In genomic region chr1:134411706-134412629, GRCm38 (mm10) we compare ENCODE assay signal across 32 mouse cellular contexts. TPM values are rescaled to one million over a fixed set of nuclear protein-coding genes. Genes with fewer than 3 reads are reported as not detected.
A peak's percentile ranks its signal among the peaks of the same experiment; 100 is the strongest.
DNase-seq lines count a peak whose midpoint lies in the region; ATAC-seq and TF ChIP-seq lines count a peak whose summit lies in the region.
"Had no signal": no experiment of that assay in that cellular context is flagged by ENCODE, and none has a peak within 500 bp of the region (broad histone marks: within the 10 kb centered on the region; RNA-seq: fewer than 3 reads in every experiment).

No protein-coding gene starts in this region.

- H3K27me3 ChIP-seq in lung, postnatal 0 days (replicated peaks; ENCODE audit: insufficient read depth, low read length) = no peaks in the 10 kb centered on the region
- no peaks in the 10 kb centered on the region for H3K27me3 ChIP-seq in embryonic facial prominence, embryonic 14.5 days (replicated peaks; ENCODE audit: control insufficient read depth, insufficient read depth, low read length)
- H3K27me3 ChIP-seq: forebrain, embryonic 12.5 days; heart, embryonic 13.5 days; intestine, embryonic 15.5 days; neural tube, embryonic 12.5 days had no signal

- H3K4me2 ChIP-seq in lung, postnatal 0 days (replicated peaks; ENCODE audit: low read depth, low read length) = no peak overlapping the region
- no peak overlapping the region for H3K4me2 ChIP-seq in embryonic facial prominence, embryonic 14.5 days (ENCODE audit: low read depth, low read length)
- H3K4me2 ChIP-seq: forebrain, embryonic 12.5 days; heart, embryonic 13.5 days; hindbrain, embryonic 14.5 days; intestine, embryonic 15.5 days; lung, embryonic 14.5 days; neural tube, embryonic 12.5 days had no signal

- TF ChIP-seq POLR2A in lung, adult 2 months (IDR thresholded peaks at IDR 0.05; ENCODE audit: borderline replicate concordance, extremely low read depth, low read depth, low read length) = no peak

- WGBS in lung, postnatal 0 days = 90% methylated on average over 9 of the region's 9 CpGs
- 90% methylated on average over 9 of the region's 9 CpGs for WGBS in lung, adult 2 months
- 86% methylated on average over 9 of the region's 9 CpGs for WGBS in embryonic facial prominence, embryonic 14.5 days

- H3K4me1 ChIP-seq in lung, postnatal 0 days (ENCODE audit: insufficient read depth, low read depth, low read length) = peaks cover 7% of the 10 kb centered on the region; the same call in 1 of the 2 replicates
- peaks cover 7% of the 10 kb centered on the region; the same call in 1 of the 2 replicates for H3K4me1 ChIP-seq in lung, adult 2 months (ENCODE audit: control insufficient read depth, insufficient read depth, low read length)
- H3K4me1 ChIP-seq in embryonic facial prominence, embryonic 14.5 days (ENCODE audit: control insufficient read depth, insufficient read depth, low read length) = peaks cover 18% of the 10 kb centered on the region

- no peaks in the 10 kb centered on the region for H3K36me3 ChIP-seq in lung, postnatal 0 days (ENCODE audit: insufficient read depth, low read length)
- H3K36me3 ChIP-seq in embryonic facial prominence, embryonic 14.5 days (ENCODE audit: control insufficient read depth, insufficient read depth, low read length) = peaks cover 43% of the 10 kb centered on the region

- H3K4me3 ChIP-seq in lung, postnatal 0 days (ENCODE audit: low read depth, low read length) = no peak overlapping the region
- no peak overlapping the region for H3K4me3 ChIP-seq in lung, adult 2 months (replicated peaks; ENCODE audit: extremely low read depth, low read depth, low read length)
- no peak overlapping the region for H3K4me3 ChIP-seq in embryonic facial prominence, embryonic 14.5 days (ENCODE audit: low read depth, low read length)
- H3K4me3 ChIP-seq: forebrain, embryonic 12.5 days; heart, embryonic 13.5 days; intestine, embryonic 15.5 days; midbrain, embryonic 10.5 days; neural tube, embryonic 12.5 days had no signal

- no peaks in the 10 kb centered on the region for H3K9me3 ChIP-seq in lung, postnatal 0 days (ENCODE audit: low read length)
- H3K9me3 ChIP-seq in embryonic facial prominence, embryonic 14.5 days (ENCODE audit: control insufficient read depth, low read length) = no peaks in the 10 kb centered on the region
- H3K9me3 ChIP-seq: forebrain, embryonic 12.5 days; heart, embryonic 13.5 days; intestine, embryonic 15.5 days; midbrain, embryonic 10.5 days; neural tube, embryonic 12.5 days had no signal

- no peak overlapping the region for H3K27ac ChIP-seq in lung, postnatal 0 days (ENCODE audit: low read length)
- no peak overlapping the region; the same call in 1 of the 2 replicates for H3K27ac ChIP-seq in embryonic facial prominence, embryonic 14.5 days (replicated peaks; ENCODE audit: low read depth, low read length)
- H3K27ac ChIP-seq: forebrain, embryonic 12.5 days; heart, embryonic 13.5 days; hindbrain, embryonic 14.5 days; intestine, embryonic 15.5 days; macrophage; midbrain, embryonic 10.5 days; neural tube, embryonic 12.5 days had no signal

- H3K9ac ChIP-seq in lung, postnatal 0 days (replicated peaks; ENCODE audit: low read depth) = no peak overlapping the region
- H3K9ac ChIP-seq in embryonic facial prominence, embryonic 14.5 days (ENCODE audit: low read depth, low read length) = no peak overlapping the region
- H3K9ac ChIP-seq: forebrain, embryonic 12.5 days; heart, embryonic 13.5 days; hindbrain, embryonic 14.5 days; intestine, embryonic 15.5 days; lung, embryonic 14.5 days; neural tube, embryonic 12.5 days had no signal

- DNase-seq in heart, adult 11 months = peak; percentile 82
- DNase-seq in heart, postnatal 4 days = no peak
- DNase-seq in lung, postnatal 0 days (ENCODE audit: low spot score) = no peak
- DNase-seq in lung, adult 2 months = no peak
- DNase-seq in embryonic facial prominence, embryonic 14.5 days (ENCODE audit: low spot score) = peak; percentile 67
- DNase-seq in skeletal muscle tissue, adult 2 months (ENCODE audit: low read depth, low spot score) = peak; percentile 75
- DNase-seq in thymus, postnatal 36 days = no peak
- DNase-seq in left cerebral cortex, adult 8-10 months (ENCODE audit: low spot score in 2 of 2) = no peak
- DNase-seq: adrenal gland, postnatal 36 days; B cell, adult 2 months; cerebellum, adult 18-20 months; cerebellum, postnatal 25 days; embryo, embryonic 11 days; lung, embryonic 14.5 days; right cerebral cortex, adult 18-20 months; spleen, adult 18-20 months; thymus, adult 2 months had no signal

- TF ChIP-seq CTCF in lung, postnatal 0 days (IDR thresholded peaks at IDR 0.05) = 0 out of 2 replicates have a peak, but pooled peaks have one; percentile 2
- TF ChIP-seq CTCF in lung, adult 2 months (IDR thresholded peaks at IDR 0.05; ENCODE audit: insufficient read depth, low read length) = no peak

- no peak for TF ChIP-seq EP300 in lung, postnatal 0 days (IDR thresholded peaks at IDR 0.05)

- ATAC-seq in lung, postnatal 0 days = no peak
- no peak for ATAC-seq in embryonic facial prominence, embryonic 14.5 days (ENCODE audit: low read depth)
- ATAC-seq: intestine, embryonic 15.5 days had no signal

RNA-seq across cellular contexts. Expression of gene Adipor1, which starts 3.2 kb away (rescaled TPM):
- 100 to 1,000 TPM; 126 to 130 TPM for total RNA-seq in heart, postnatal 4 days (2021)
- 123 and 126 TPM in 2 replicates for polyA plus RNA-seq in lung, postnatal 0 days (2015; fragmentation: Nextera tagmentation; extraction: Ambion mirVana)
- polyA plus RNA-seq in lung, adult 2 months (2012; rRNA removed) = 134 and 155 TPM in 2 replicates
- polyA plus RNA-seq in embryonic facial prominence, embryonic 14.5 days (2014; fragmentation: Nextera tagmentation; extraction: Ambion mirVana) = 97.2 and 102 TPM in 2 replicates
- 10 to 100 TPM; 55.4 to 62.1 (median 57.5) TPM for total RNA-seq in left cerebral cortex, adult 8-10 months (2022)

RNA-seq across cellular contexts. Expression of gene Cyb5r1, which starts 6.6 kb away (rescaled TPM):
- 10 to 100 TPM; 31.0 to 31.1 TPM for total RNA-seq in heart, postnatal 4 days (2021)
- 15.3 and 22.2 TPM in 2 replicates for polyA plus RNA-seq in lung, postnatal 0 days (2015; fragmentation: Nextera tagmentation; extraction: Ambion mirVana)
- 41.6 and 59.5 TPM in 2 replicates for polyA plus RNA-seq in lung, adult 2 months (2012; rRNA removed)
- 29.9 and 31.5 TPM in 2 replicates for polyA plus RNA-seq in embryonic facial prominence, embryonic 14.5 days (2014; fragmentation: Nextera tagmentation; extraction: Ambion mirVana)
- total RNA-seq in left cerebral cortex, adult 8-10 months (2022) = 10 to 100 TPM; 22.7 to 30.1 (median 25.8) TPM

RNA-seq across cellular contexts. Expression of gene 4933406M09Rik, which starts 26.2 kb away (rescaled TPM):
- not detected for total RNA-seq in heart, postnatal 4 days (2021)
- 0.06 TPM in 1 of 2 replicates, not detected in the other for polyA plus RNA-seq in lung, postnatal 0 days (2015; fragmentation: Nextera tagmentation; extraction: Ambion mirVana)
- polyA plus RNA-seq in lung, adult 2 months (2012; rRNA removed) = not detected in 2 replicates
- polyA plus RNA-seq in embryonic facial prominence, embryonic 14.5 days (2014; fragmentation: Nextera tagmentation; extraction: Ambion mirVana) = not detected in 2 replicates
- not detected for total RNA-seq in left cerebral cortex, adult 8-10 months (2022)
- total RNA-seq: adrenal gland, postnatal 36 days; heart, postnatal 25 days; layer of hippocampus, adult 18-20 months; left cerebral cortex, postnatal 36 days; liver, adult 2 months; monocyte, adult 5-6 weeks had no signal
- polyA plus RNA-seq: forebrain, embryonic 12.5 days; gonadal fat pad, adult 2 months; heart, embryonic 13.5 days; hindbrain, embryonic 14.5 days; intestine, embryonic 15.5 days; kidney, embryonic 16.5 days; liver, adult 2 months; lung, embryonic 14.5 days; macrophage; midbrain, embryonic 10.5 days; neural tube, embryonic 12.5 days; thymus, adult 2 months; urinary bladder, adult 2 months had no signal

RNA-seq across cellular contexts. Expression of gene Klhl12, which starts 43.4 kb away (rescaled TPM):
- 10 to 100 TPM; 18.5 to 18.7 TPM for total RNA-seq in heart, postnatal 4 days (2021)
- polyA plus RNA-seq in lung, postnatal 0 days (2015; fragmentation: Nextera tagmentation; extraction: Ambion mirVana) = 11.3 and 12.8 TPM in 2 replicates
- 5.4 and 8.5 TPM in 2 replicates for polyA plus RNA-seq in lung, adult 2 months (2012; rRNA removed)
- polyA plus RNA-seq in embryonic facial prominence, embryonic 14.5 days (2014; fragmentation: Nextera tagmentation; extraction: Ambion mirVana) = 24.6 and 24.7 TPM in 2 replicates
- 10 to 100 TPM; 35.5 to 39.8 (median 36.9) TPM for total RNA-seq in left cerebral cortex, adult 8-10 months (2022)

RNA-seq across cellular contexts. Expression of gene Tmem183a, which starts 50.2 kb away (rescaled TPM):
- total RNA-seq in heart, postnatal 4 days (2021) = 10 to 100 TPM; 33.8 to 42.5 TPM
- polyA plus RNA-seq in lung, postnatal 0 days (2015; fragmentation: Nextera tagmentation; extraction: Ambion mirVana) = 42.9 and 44.8 TPM in 2 replicates
- 44.9 and 71.8 TPM in 2 replicates for polyA plus RNA-seq in lung, adult 2 months (2012; rRNA removed)
- polyA plus RNA-seq in embryonic facial prominence, embryonic 14.5 days (2014; fragmentation: Nextera tagmentation; extraction: Ambion mirVana) = 75.3 and 78.0 TPM in 2 replicates
- total RNA-seq in left cerebral cortex, adult 8-10 months (2022) = 10 to 100 TPM; 50.0 to 66.6 (median 59.1) TPM

Comparison
In these comparisons a context has a peak if more than half of its experiments do, and no peak if none do; other contexts are left out.
1. DNase-seq: peak in heart, adult 11 months (single experiment), embryonic facial prominence, embryonic 14.5 days (single experiment) and skeletal muscle tissue, adult 2 months (single experiment); none in heart, postnatal 4 days (single experiment), lung, postnatal 0 days (single experiment), lung, adult 2 months (single experiment), thymus, postnatal 36 days (0 of 2) and left cerebral cortex, adult 8-10 months (0 of 2).